Mouse (Mus musculus) midbrain, embryonic 15.5 days (tissue): Measurements from ENCODE around the gene Timm8a2. TPM values are rescaled to one million over a fixed set of nuclear protein-coding genes. Genes with fewer than 3 reads are reported as not detected.

Experiments
- ATAC-seq: fragments of 200-750 bp; cut with Nextera tagmentation; replicated peaks from 2 replicates; pipeline ENCODE4 v1.8.0; 2017; ENCODE audit warnings: moderate TSS enrichment
- H3K27ac ChIP-seq: fragments of 300-500 bp; sonication (generic); 2 replicates; pipeline ENCODE4 v1.5.1; 2015; ENCODE audit warnings: mild to moderate bottlenecking, inconsistent platforms
- H3K27me3 ChIP-seq: fragments of 300-500 bp; sonication (generic); replicated peaks from 2 replicates; pipeline ENCODE4 v1.6.1; 2015; ENCODE audit warnings: inconsistent platforms
- H3K36me3 ChIP-seq: fragments of 300-500 bp; sonication (generic); replicated peaks from 2 replicates; pipeline ENCODE4 v1.6.1; 2015; ENCODE audit warnings: inconsistent platforms
- H3K4me1 ChIP-seq: fragments of 300-500 bp; sonication (generic); 2 replicates; pipeline ENCODE4 v1.6.1; 2015; ENCODE audit warnings: inconsistent platforms
- H3K4me2 ChIP-seq: fragments of 300-500 bp; sonication (generic); 2 replicates; pipeline ENCODE4 v1.6.1; 2015; ENCODE audit warnings: inconsistent platforms, mild to moderate bottlenecking, moderate library complexity
- H3K4me3 ChIP-seq: fragments of 300-500 bp; sonication (generic); 2 replicates; pipeline ENCODE4 v1.5.1; 2015; ENCODE audit warnings: mild to moderate bottlenecking, inconsistent platforms
- H3K9ac ChIP-seq: fragments of 300-500 bp; sonication (generic); 2 replicates; pipeline ENCODE4 v1.6.1; 2015; ENCODE audit warnings: mild to moderate bottlenecking, inconsistent platforms
- H3K9me3 ChIP-seq: fragments of 300-500 bp; sonication (generic); 2 replicates; pipeline ENCODE4 v1.6.1; 2016; ENCODE audit warnings: inconsistent platforms
- WGBS: fragments of 180-500 bp; shearing (Covaris S2); methylation state at CpG from one replicate; pipeline ENCODE4 v1.1.7; 2015; ENCODE audit warnings: mixed read lengths; 5-methylcytosine and 5-hydroxymethylcytosine counted together
- polyA plus RNA-seq: library from polyadenylated mRNA; unstranded; fragments of >200 nt; fragmentation: Nextera tagmentation; extraction: Ambion mirVana; gene quantifications from 2 replicates; pipeline ENCODE4 v1.2.1, GENCODE M21; 2015

Gene Timm8a2
- polyA plus RNA-seq = not detected in 2 replicates

DNA sequence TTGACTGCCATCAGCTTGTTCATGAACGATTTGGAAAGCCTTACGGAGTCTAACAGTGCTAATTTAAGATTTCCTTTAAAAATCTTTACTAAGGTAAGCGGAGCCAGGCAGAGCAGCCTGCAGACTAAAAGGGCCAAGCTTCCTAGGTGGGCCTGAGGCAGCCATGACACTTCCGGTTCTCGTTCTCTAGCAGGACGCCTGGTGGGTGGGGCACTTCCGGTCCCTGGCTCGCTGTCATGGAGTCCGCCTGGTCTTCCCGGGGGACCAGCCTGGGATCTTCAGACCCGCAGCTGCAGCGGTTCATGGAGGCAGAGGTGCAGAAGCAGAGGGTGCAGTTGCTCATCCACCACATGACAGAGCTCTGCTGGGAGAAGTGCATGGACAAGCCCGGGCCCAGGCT lies at the start of gene Timm8a2:
TSS of gene Timm8a2 (plus strand) at position 224 of the 400 bp plus-strand sequence.
- Histone ChIP-seq H3K4me1 (no peaks in the 10 kb centered on the region), H3K27ac (no peak within 1 kb of the TSS), H3K27me3 (no peaks in the 10 kb centered on the region), H3K4me2 (no peak within 1 kb of the TSS), H3K9me3 (no peaks in the 10 kb centered on the region), H3K36me3 (no peaks in the 10 kb centered on the region), H3K9ac (no peak within 1 kb of the TSS), H3K4me3 (no peak within 1 kb of the TSS)
- ATAC-seq = no peak
- 92% methylated on average over 13 of the region's 13 CpGs for WGBS

DNA sequence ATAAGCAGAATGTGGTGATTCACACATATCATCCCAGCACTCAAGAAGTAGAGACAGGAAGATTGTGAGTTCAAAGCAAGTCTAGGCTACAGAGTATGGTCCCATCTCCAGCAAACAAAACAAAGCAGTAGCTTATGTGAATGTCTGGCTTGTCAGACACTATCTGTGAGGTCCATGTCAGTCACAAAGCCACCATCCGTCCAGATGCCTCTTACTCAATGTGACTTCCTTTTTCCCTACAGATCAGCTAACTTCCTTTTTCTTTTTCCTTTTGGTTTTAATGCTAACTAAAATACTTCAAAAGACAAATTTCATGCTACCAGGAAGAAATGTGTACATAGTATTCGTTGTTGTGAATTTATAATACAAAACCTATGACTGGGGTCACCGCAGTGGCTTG lies 49.0 kb upstream of the Timm8a2 start:
- Histone ChIP-seq H3K4me2 (no peak overlapping the region), H3K27ac (no peak overlapping the region), H3K9ac (no peak overlapping the region), H3K4me3 (no peak overlapping the region), H3K9me3 (no peaks in the 10 kb centered on the region), H3K36me3 (no peaks in the 10 kb centered on the region), H3K4me1 (no peaks in the 10 kb centered on the region; the same call in 1 of the 2 replicates), H3K27me3 (no peaks in the 10 kb centered on the region)
- WGBS = 86% methylated on average over 3 of the region's 3 CpGs
- no peak for ATAC-seq

GRCm38 (mm10) chr14:121986028-121986427 lies 48.4 kb upstream of the Timm8a2 start:
- WGBS = 88% methylated on average over 6 of the region's 6 CpGs
- Histone ChIP-seq H3K9me3 (no peaks in the 10 kb centered on the region), H3K4me2 (no peak overlapping the region), H3K4me1 (no peaks in the 10 kb centered on the region; the same call in 1 of the 2 replicates), H3K36me3 (no peaks in the 10 kb centered on the region), H3K9ac (no peak overlapping the region), H3K27me3 (no peaks in the 10 kb centered on the region), H3K4me3 (no peak overlapping the region), H3K27ac (no peak overlapping the region)
- no peak for ATAC-seq

DNA sequence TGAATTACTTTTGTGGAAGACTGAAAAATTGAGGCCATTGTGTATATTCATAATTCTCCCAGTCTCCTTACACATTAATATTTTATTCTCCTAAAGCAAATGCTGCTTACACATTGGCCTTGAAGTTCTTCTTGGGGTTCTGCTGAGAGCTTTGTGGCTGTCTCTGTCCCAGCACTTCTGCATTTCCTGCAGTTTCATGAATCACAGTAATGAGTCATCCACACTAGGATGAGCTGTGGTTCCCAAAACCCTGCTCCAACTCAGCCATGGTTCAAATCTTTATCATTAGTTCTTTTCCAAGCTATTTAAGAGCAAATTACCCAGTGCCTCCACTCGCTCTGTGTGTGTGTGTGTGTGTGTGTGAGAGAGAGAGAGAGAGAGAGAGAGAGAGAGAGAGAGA lies 47.2 kb upstream of the Timm8a2 start:
- WGBS = 87% methylated on average over 1 of the region's 1 CpGs
- Histone ChIP-seq H3K4me3 (no peak overlapping the region), H3K4me2 (no peak overlapping the region), H3K36me3 (no peaks in the 10 kb centered on the region), H3K9me3 (no peaks in the 10 kb centered on the region), H3K9ac (no peak overlapping the region), H3K27me3 (no peaks in the 10 kb centered on the region), H3K27ac (no peak overlapping the region), H3K4me1 (no peaks in the 10 kb centered on the region; the same call in 1 of the 2 replicates)
- ATAC-seq = no peak

- WGBS = 85% methylated on average over 4 of the region's 4 CpGs
- Histone ChIP-seq H3K27me3 (no peaks in the 10 kb centered on the region), H3K4me3 (no peak overlapping the region), H3K27ac (no peak overlapping the region), H3K4me1 (no peaks in the 10 kb centered on the region; the same call in 1 of the 2 replicates), H3K4me2 (no peak overlapping the region), H3K9me3 (no peaks in the 10 kb centered on the region), H3K9ac (no peak overlapping the region), H3K36me3 (no peaks in the 10 kb centered on the region)
- no peak for ATAC-seq
Measured at GRCm38 (mm10) chr14:121987691-121988090, 46.8 kb upstream of the Timm8a2 start.

DNA sequence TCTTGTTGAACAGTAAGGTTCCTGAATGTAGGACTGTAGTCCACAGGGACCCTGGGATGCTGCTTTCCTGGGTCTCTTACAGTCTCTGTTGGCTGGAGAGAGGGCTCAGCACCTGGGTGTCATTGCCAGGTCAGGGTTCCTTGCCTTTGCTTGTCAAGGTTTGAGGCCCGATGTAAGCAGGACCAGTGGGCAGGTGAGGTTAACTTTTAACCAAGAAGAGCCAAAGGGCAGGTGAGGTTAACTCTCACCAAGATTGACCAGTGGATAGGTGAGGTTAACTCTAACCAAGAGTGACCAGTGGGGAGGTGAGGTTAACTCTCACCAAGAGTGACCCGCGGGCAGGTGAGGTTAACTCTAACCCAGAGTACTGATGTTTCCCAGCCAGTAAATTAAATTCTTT lies 45.1 kb upstream of the Timm8a2 start:
- Histone ChIP-seq H3K27me3 (no peaks in the 10 kb centered on the region), H3K4me1 (no peaks in the 10 kb centered on the region), H3K9ac (no peak overlapping the region), H3K36me3 (no peaks in the 10 kb centered on the region; the same call in 1 of the 2 replicates), H3K27ac (no peak overlapping the region), H3K9me3 (no peaks in the 10 kb centered on the region), H3K4me3 (no peak overlapping the region), H3K4me2 (no peak overlapping the region)
- WGBS = 98% methylated on average over 3 of the region's 3 CpGs
- ATAC-seq = no peak

- Histone ChIP-seq H3K36me3 (no peaks in the 10 kb centered on the region; the same call in 1 of the 2 replicates), H3K4me3 (no peak overlapping the region), H3K4me1 (no peaks in the 10 kb centered on the region), H3K27me3 (no peaks in the 10 kb centered on the region), H3K9ac (no peak overlapping the region), H3K27ac (no peak overlapping the region), H3K9me3 (no peaks in the 10 kb centered on the region), H3K4me2 (no peak overlapping the region)
- ATAC-seq = no peak
- 96% methylated on average over 3 of the region's 3 CpGs for WGBS
Measured at GRCm38 (mm10) chr14:121989869-121990268, 44.6 kb upstream of the Timm8a2 start.

DNA sequence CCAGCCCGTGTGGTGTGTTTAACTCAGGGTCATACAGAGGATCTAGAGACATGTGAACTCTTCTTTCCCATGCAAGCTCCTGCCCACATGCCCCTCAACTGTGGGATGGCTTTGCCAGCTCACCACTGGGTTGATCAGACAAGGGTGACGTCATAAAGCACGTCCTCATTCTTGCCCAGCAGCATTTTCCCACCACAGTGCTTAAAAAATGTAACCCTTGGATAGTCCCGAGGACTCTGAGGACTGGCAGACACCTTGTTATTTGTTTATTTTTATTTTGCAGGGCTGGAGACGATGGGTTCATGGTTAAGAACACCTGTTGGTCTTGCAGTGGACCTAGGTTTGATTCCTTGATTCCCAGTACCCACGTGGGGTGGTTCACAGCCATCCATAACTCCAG lies 43.6 kb upstream of the Timm8a2 start:
- Histone ChIP-seq H3K4me1 (no peaks in the 10 kb centered on the region), H3K4me2 (no peak overlapping the region), H3K27me3 (no peaks in the 10 kb centered on the region), H3K4me3 (no peak overlapping the region), H3K27ac (no peak overlapping the region), H3K9ac (no peak overlapping the region), H3K9me3 (no peaks in the 10 kb centered on the region), H3K36me3 (no peaks in the 10 kb centered on the region; the same call in 1 of the 2 replicates)
- no peak for ATAC-seq
- WGBS = 90% methylated on average over 6 of the region's 6 CpGs

- Histone ChIP-seq H3K9me3 (no peaks in the 10 kb centered on the region), H3K4me3 (no peak overlapping the region), H3K27ac (no peak overlapping the region), H3K4me1 (no peaks in the 10 kb centered on the region), H3K9ac (no peak overlapping the region), H3K36me3 (no peaks in the 10 kb centered on the region; the same call in 1 of the 2 replicates), H3K4me2 (no peak overlapping the region), H3K27me3 (no peaks in the 10 kb centered on the region)
- ATAC-seq = no peak
Measured at GRCm38 (mm10) chr14:121991921-121992320, 42.6 kb upstream of the Timm8a2 start.

GRCm38 (mm10) chr14:121992395-121993280 lies 41.8 kb upstream of the Timm8a2 start:
- 86% methylated on average over 13 of the region's 13 CpGs for WGBS
- H3K4me2 ChIP-seq = no peak overlapping the region

GRCm38 (mm10) chr14:121993616-121994015 lies 40.9 kb upstream of the Timm8a2 start:
- WGBS = 95% methylated on average over 4 of the region's 4 CpGs
- H3K9me3 ChIP-seq = no peaks in the 10 kb centered on the region

More at GRCm38 (mm10) chr14:121992395-121993280, 41.8 kb upstream of the Timm8a2 start:
- no peak overlapping the region for H3K9ac ChIP-seq
- H3K27me3 ChIP-seq = no peaks in the 10 kb centered on the region
- H3K27ac ChIP-seq = no peak overlapping the region
- H3K4me1 ChIP-seq = no peaks in the 10 kb centered on the region
- H3K9me3 ChIP-seq = no peaks in the 10 kb centered on the region
- no peak overlapping the region for H3K4me3 ChIP-seq
- no peaks in the 10 kb centered on the region; the same call in 1 of the 2 replicates for H3K36me3 ChIP-seq
- ATAC-seq = no peak

GRCm38 (mm10) chr14:121994171-121994700 lies 40.2 kb upstream of the Timm8a2 start:
- H3K27ac ChIP-seq = no peak overlapping the region
- 97% methylated on average over 17 of the region's 17 CpGs for WGBS

More at GRCm38 (mm10) chr14:121993616-121994015, 40.9 kb upstream of the Timm8a2 start:
- Histone ChIP-seq H3K4me2 (no peak overlapping the region), H3K27ac (no peak overlapping the region), H3K36me3 (no peaks in the 10 kb centered on the region; the same call in 1 of the 2 replicates), H3K4me3 (no peak overlapping the region), H3K27me3 (no peaks in the 10 kb centered on the region), H3K9ac (no peak overlapping the region), H3K4me1 (no peaks in the 10 kb centered on the region)
- ATAC-seq = no peak

More at GRCm38 (mm10) chr14:121994171-121994700, 40.2 kb upstream of the Timm8a2 start:
- H3K9me3 ChIP-seq = no peaks in the 10 kb centered on the region
- H3K9ac ChIP-seq = no peak overlapping the region
- no peaks in the 10 kb centered on the region; the same call in 1 of the 2 replicates for H3K36me3 ChIP-seq
- no peak overlapping the region for H3K4me2 ChIP-seq
- no peaks in the 10 kb centered on the region for H3K4me1 ChIP-seq
- H3K27me3 ChIP-seq = no peaks in the 10 kb centered on the region
- no peak for ATAC-seq
- H3K4me3 ChIP-seq = no peak overlapping the region
